Mouse (Mus musculus) testis, adult 2 months (tissue): ENCODE data around the gene Magi1.

Source experiments
- CTCF ChIP-seq: fragments of 200-500 bp; IDR thresholded peaks from 2 replicates; pipeline ENCODE4 v1.5.1; 2012; ENCODE audit warnings: low read depth, mild to moderate bottlenecking, inconsistent platforms, low read length, moderate library complexity; ENCODE audit not compliant: control insufficient read depth, insufficient read depth, insufficient replicate concordance
- POLR2A ChIP-seq: fragments of 200-500 bp; IDR thresholded peaks from 2 replicates; pipeline ENCODE4 v1.6.1; 2012; ENCODE audit warnings: low read depth, mild to moderate bottlenecking, inconsistent platforms, low read length, moderate library complexity; ENCODE audit not compliant: control insufficient read depth

DNA sequence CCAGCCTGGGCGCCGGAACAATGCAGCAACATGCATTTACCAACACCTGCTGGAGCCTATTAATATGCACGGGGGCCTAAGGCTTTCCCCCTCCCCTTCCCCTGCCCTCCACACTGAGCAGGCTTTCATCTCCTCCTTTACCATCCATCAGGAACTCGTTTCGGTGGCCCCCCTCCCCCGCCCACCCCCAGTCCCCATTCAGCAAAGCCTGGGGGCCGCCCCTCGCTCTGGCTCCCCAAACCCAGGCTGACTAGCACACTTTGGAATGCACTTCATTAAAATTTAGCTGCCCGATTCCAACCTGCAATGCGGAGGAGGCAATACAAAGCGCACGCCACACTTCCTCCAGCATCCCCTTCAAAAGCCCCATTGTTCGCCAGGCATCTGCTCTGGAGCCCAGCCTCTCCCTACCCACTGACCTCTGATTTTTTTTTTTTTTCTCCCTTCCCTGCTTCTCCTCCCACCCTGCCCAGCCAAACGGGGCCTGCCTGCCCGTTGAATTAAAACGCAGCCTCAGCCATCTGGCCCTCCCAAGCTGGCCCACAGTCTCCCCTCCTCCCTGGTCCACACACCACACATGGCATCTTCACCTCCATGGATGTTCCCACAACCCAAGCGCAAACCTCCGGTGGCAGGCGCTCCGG lies 371.0 kb downstream of the Magi1 start:
- TF ChIP-seq CTCF (no peak), POLR2A (no peak)
